Mouse (Mus musculus) liver (tissue): Measurements from ENCODE around the gene Sulf2.

Experiments used
- DNase-seq: peaks from one replicate; pipeline ENCODE4 v3.0.0-alpha.2; 2020; ENCODE audit warnings: mixed read lengths

Sulf2 gene

DNA sequence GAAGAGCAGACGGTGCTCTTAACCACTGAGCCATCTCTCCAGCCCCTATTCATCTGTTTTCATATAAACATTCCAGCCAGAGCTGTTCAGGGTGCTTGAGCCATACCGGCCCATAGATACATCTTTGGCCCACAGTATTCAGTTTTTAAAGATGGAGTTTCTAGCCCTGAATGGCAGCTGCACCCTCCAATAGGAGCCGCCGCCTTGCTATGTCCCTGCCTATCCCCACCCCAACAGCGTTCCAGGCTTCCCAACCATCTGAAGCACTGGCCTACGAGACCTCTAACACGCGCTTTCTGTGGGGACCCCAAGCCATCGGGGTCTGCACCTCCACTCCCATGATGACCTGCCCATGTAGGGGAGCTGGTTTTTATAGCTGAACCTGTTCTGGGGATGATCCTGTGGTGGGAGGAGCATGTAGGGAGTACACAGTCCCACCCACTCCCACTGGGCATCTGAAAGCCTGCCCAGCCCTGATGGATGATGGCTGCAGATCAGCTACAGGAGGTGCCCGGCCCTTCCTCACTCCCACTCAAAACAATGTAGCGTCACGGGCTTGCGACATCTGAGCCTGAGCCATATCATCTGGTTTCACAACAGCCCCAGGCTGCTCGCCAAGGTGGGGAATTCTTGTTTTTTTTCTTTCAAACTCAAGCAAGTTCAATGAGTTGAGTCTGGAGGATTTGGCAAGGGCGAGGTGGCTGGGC lies 39.7 kb downstream of the Sulf2 start:
- no peak for DNase-seq

DNA sequence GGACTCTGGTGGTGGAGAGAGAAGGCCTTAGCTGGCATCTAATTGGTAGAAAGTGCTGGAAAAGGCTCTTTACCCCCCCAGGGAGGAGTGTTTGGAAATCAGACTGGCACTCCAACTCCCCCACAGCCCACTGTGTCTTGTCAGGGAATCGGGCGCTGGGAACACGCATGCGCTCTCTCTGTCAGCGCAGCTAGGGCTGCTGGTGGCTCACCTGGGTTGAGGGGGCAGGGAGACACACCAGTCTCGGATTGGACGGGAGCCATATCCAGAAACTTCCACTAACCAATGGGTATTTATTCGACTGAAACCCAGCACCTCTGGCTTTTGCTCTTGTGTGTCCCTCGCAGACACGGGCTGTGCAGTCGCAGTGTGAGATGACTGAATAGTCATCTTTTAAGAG lies 42.5 kb downstream of the Sulf2 start:
- no peak for DNase-seq

- DNase-seq: no peak
Measured at GRCm38 (mm10) chr2:166111831-166112250, 43.6 kb downstream of the Sulf2 start.

GRCm38 (mm10) chr2:166111238-166111637 lies 44.2 kb downstream of the Sulf2 start:
- DNase-seq: no peak

DNA sequence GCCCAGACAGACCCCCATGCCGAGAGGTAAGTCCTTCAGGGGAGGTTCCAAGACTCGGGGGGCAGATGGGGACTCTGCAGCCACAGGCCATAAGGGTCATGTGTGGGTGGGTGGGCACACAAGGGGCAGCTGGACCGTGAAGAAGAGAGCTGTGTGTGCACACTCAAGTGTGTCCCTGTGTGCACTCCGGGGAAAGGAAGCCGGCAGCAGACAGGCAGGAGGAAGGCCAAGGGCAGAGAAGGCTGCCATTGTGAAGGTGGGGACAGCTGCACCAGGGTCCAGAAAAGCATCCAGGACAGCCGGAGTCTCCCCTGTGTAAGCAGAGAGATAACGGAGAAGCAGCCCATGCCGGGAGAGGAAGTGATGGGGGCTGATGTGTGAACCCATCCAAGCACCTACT lies 44.7 kb downstream of the Sulf2 start:
- DNase-seq: no peak

DNA sequence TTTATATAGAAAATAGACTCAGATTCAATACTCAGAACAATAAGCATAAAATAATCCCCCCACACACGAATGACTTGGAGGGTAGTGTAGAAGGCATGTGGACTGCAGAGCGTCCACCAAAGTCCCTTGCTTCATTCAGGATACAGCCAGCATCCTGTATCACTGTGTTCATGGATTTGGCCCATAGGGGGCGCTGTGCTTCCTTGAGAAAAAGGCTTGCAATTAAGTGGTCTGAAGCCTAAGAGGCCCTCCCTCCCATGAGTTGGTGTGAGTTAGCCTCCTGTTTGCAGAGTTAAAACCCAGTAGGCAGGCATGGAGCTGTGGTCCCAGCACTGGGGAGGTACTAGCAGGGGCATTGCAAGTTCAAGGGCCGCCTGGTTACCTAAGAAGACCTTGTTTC lies 47.1 kb downstream of the Sulf2 start:
- DNase-seq: peak; percentile 77

DNA sequence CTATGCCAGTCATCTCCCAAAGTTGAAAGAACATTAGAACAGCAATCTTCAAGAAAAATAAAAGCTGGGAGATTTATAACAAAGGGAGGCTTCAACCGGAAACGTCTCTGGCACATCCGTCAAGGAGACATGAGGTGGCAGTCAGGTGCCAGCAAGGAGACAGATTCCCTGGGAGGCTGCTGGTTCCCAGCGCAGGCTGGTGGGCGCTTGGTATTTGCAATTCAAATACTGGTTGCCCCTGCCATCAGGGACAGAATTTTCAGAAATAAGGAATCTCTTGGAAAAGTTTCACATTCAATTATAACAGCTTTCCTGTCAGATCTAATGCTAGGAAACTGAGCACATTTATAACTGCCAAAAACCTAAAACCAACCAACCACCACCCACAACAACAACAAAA lies 47.6 kb downstream of the Sulf2 start:
- no peak for DNase-seq

GRCm38 (mm10) chr2:166106631-166107030 lies 48.8 kb downstream of the Sulf2 start:
- no peak for DNase-seq

DNA sequence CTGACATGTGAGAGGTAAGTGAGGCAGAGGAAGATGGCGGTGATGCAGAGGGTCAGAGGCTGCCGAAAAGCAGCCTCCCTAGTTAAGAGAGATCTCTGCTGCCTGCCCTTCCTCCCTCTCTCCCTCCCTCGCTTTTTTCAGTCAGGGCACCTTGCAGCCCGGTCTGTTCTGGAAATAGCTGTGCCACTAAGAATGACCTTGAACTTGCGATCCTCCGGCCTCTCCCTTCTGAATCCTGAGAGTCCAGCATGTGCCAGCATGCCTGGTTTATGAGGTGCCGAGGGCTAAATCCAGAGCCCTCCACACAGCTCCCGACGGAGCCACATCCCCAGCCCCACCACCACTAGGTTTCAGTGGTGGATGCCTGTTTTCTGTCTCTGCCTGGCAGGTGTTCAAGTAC lies 49.6 kb downstream of the Sulf2 start:
- no peak for DNase-seq

GRCm38 (mm10) chr2:166102893-166103292 lies 52.6 kb downstream of the Sulf2 start:
- DNase-seq: no peak

- DNase-seq: no peak
Measured at GRCm38 (mm10) chr2:166100309-166101262, 54.9 kb downstream of the Sulf2 start.

DNA sequence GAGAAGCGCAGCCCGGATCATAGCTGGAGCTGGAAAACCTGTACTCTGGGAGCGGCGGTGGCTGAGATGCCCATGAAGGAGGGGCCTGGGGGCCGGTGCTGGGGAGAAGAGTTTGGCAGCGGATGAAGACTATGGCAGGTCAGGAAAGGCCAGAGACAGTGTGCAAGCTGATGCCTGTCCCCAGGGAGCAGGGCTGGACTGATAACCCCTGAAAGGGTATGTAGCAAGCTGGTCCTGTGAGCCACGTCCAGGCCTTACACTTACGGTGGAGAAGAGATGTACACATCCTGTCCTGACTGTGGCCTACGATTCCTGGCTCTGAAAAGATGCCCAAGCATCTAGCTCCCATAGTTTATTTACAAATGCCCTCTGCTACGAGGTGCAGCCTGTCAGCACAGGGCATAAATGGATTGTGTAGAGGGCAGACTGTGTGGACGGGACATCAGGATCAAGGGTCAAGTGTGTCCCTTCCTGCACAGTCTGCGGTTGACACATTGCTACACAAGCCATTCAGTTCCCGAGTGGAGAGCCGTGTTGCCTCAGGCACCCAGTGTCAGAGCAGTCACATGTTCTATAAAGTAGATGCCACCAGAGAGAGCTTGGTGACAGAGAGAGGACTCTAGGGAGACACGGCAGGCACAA lies 57.0 kb downstream of the Sulf2 start:
- no peak for DNase-seq

DNA sequence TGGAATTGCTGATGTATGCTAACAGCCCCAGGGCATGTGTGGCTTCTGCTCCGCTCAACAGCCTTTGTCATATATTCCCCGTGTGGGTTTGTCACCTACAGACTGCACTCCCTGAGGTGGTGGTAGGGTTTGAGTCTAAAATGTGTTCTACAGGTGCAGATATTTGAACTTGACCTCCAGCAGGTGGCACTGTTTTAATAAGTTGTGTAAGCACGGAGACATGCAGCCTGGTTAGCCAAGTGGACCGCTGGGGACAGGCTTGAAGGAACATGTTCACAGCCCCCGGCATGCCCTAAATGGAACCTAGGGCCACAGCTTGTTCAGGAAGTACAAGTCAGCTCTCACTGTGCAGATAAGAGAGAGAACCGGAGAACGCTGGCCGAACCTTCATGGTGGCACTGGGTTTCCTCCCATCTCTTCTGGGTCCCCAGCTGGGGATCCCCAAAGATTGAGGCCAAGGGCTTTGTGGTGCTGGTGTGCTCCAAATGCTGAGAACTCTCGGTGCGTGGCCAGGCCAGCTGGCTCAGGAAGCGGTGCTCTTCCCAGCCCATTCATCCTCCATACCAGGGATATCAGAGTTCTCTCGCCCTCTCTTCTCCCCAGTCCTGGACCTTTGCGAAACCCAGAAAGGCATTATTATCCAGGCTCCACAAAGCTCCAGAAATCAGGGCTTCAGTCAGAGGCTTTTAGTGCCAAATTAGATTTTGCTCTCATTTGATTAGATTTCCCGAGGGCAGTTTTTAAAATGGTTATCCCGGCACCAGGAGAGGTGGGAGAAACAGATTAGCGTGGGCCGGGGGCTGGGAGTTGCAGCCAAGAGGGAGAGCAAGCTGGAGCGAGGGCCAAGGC lies 57.8 kb downstream of the Sulf2 start:
- no peak for DNase-seq

DNA sequence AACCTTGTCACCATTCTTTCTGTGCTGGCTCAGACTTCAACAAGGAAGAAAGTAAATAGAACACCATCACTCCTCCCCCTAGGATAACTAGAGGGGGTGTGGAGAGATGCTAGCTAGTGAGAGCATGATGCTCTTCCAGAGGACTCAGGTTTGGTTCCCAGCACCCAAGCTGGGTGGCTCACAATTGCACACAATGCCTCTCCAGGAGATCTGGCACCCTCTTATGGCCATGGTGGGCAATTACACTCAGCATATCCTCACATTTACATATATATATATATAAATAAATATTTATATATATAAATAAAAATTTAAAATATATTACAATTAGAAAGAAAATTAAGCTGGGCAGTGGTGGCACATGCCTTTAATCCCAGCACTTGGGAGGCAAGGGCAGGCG lies 58.6 kb downstream of the Sulf2 start:
- no peak for DNase-seq

- DNase-seq: no peak
Measured at GRCm38 (mm10) chr2:166096300-166096699, 59.2 kb downstream of the Sulf2 start.

DNA sequence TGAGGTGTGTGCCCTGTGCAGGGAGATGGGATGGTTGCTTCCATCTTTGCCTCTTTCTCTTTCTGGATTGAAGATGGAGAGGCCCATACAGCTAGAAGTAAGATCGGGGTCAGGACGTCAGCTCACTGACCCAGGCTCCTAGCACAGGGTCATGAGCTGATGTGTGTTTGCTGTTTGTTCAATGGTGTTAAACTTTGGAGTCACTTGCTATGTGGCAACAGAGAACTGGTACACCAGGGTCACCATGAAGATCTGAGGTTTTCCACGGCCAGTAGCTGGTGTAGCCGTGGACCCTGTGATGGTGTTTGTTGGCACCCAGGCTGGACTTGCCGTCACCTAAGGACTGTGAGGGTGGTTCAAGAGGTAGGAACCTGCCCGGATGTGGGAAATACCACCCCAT lies 63.1 kb downstream of the Sulf2 start:
- DNase-seq: no peak

GRCm38 (mm10) chr2:166091599-166091998 lies 63.9 kb downstream of the Sulf2 start:
- DNase-seq: no peak

GRCm38 (mm10) chr2:166090131-166090581 lies 65.3 kb downstream of the Sulf2 start:
- DNase-seq: no peak

GRCm38 (mm10) chr2:166088991-166089390 lies 66.5 kb downstream of the Sulf2 start:
- no peak for DNase-seq

- DNase-seq: no peak
Measured at GRCm38 (mm10) chr2:166086457-166087233, 68.8 kb downstream of the Sulf2 start.

DNA sequence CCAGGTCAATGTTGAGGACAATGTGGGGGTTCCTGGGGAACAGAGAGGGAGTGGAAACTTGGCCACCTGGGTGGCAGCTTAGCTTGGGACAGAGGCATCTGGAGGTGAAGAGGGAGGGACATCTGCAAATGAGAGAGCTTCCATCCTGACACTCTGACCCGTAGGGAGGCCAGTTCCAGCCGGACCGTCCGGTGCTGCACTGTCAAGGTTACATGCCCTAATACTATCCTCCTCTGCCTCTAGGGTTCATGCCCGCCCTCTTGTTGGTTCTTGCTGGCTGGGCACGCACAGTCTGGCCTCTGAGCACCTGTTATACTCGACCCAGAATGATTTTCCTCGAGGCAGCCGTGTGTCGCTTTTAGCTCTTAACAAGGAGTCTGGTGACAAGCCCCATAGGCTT lies 69.7 kb downstream of the Sulf2 start:
- DNase-seq: no peak

- peak; percentile 54 for DNase-seq
Measured at GRCm38 (mm10) chr2:166084964-166085363, 70.5 kb downstream of the Sulf2 start.
